9 mouse cellular contexts compared by ENCODE assay signal in the genomic region with DNA sequence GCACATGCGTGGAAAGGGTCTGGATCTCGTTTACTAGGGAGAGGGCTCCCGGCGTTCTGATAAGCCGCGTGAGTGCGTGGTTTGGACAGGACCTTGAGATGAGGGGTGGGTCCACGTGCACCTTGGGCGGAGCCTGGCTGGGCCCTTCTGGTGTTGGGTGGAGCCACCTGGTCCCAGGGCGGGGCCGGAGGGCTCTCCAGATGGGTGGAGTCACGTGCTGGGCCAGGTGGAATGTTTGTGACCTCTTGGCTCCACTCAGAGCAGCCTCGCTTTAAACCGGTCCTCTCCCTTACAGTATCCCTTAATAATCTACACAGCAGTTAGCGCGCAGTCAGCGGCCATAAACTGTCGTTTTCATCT. TPM values are rescaled to one million over a fixed set of nuclear protein-coding genes. Genes with fewer than 3 reads are reported as not detected.
A peak's percentile ranks its signal among the peaks of the same experiment; 100 is the strongest.
DNase-seq lines count a peak whose midpoint lies in the region; ATAC-seq and TF ChIP-seq lines count a peak whose summit lies in the region.
"Had no signal": no experiment of that assay in that cellular context is flagged by ENCODE, and none has a peak within 500 bp of the region (broad histone marks: within the 10 kb centered on the region; RNA-seq: fewer than 3 reads in every experiment).

No protein-coding gene starts in this region.

- H3K27me3 ChIP-seq in forebrain, embryonic 11.5 days (ENCODE audit: control insufficient read depth, insufficient read depth, low read length) = peaks cover 24% of the 10 kb centered on the region
- peaks cover 20% of the 10 kb centered on the region; the same call in 1 of the 2 replicates for H3K27me3 ChIP-seq in forebrain, embryonic 15.5 days
- H3K27me3 ChIP-seq in lung, postnatal 0 days (replicated peaks; ENCODE audit: insufficient read depth, low read length) = no peaks in the 10 kb centered on the region; the same call in 1 of the 2 replicates

- peak overlapping the region; percentile 19; the same call in 1 of the 2 replicates for H3K4me2 ChIP-seq in forebrain, embryonic 11.5 days (ENCODE audit: low read depth, low read length, severe bottlenecking)
- H3K4me2 ChIP-seq in forebrain, embryonic 15.5 days (replicated peaks) = no peak overlapping the region
- 0 out of 2 replicates have a peak overlapping the region, but pooled peaks have one; percentile 30 for H3K4me2 ChIP-seq in lung, postnatal 0 days (replicated peaks; ENCODE audit: low read depth, low read length)

- no peaks in the 10 kb centered on the region for H3K36me3 ChIP-seq in forebrain, embryonic 11.5 days (ENCODE audit: control insufficient read depth, insufficient read depth, low read length)
- H3K36me3 ChIP-seq in forebrain, embryonic 15.5 days = no peaks in the 10 kb centered on the region
- H3K36me3 ChIP-seq in lung, postnatal 0 days (ENCODE audit: insufficient read depth, low read length) = no peaks in the 10 kb centered on the region

- no peak; the same call in 1 of the 2 replicates for TF ChIP-seq EP300 in lung, postnatal 0 days (IDR thresholded peaks at IDR 0.05)

- WGBS in forebrain, embryonic 11.5 days = 9% methylated on average over 18 of the region's 18 CpGs
- WGBS in forebrain, embryonic 15.5 days = 28% methylated on average over 18 of the region's 18 CpGs
- WGBS in lung, postnatal 0 days = 23% methylated on average over 18 of the region's 18 CpGs

- DNase-seq in forebrain, embryonic 11.5 days (ENCODE audit: low spot score) = peak; percentile 64
- peak; percentile 81 for DNase-seq in WW6 (ENCODE audit: low read depth, low spot score)
- DNase-seq in kidney, postnatal 10 days = peak; percentile 71
- peak; percentile 87 for DNase-seq in lung, postnatal 0 days (ENCODE audit: low spot score)
- DNase-seq in ovary, postnatal 10 days (ENCODE audit: low spot score) = no peak
- DNase-seq in left cerebral cortex, postnatal 25 days (ENCODE audit: low spot score in 2 of 2) = no peak

- intact Hi-C loops in left cerebral cortex, postnatal 25 days (cut with DNase I) = no loop called here

- no peaks in the 10 kb centered on the region for H3K9me3 ChIP-seq in forebrain, embryonic 11.5 days (ENCODE audit: control insufficient read depth, low read length)
- H3K9me3 ChIP-seq in forebrain, embryonic 15.5 days = no peaks in the 10 kb centered on the region
- H3K9me3 ChIP-seq in lung, postnatal 0 days (ENCODE audit: low read length) = no peaks in the 10 kb centered on the region

- H3K4me3 ChIP-seq in forebrain, embryonic 11.5 days (ENCODE audit: low read depth, low read length) = no peak overlapping the region
- no peak overlapping the region for H3K4me3 ChIP-seq in forebrain, embryonic 15.5 days
- H3K4me3 ChIP-seq in lung, postnatal 0 days (ENCODE audit: low read depth, low read length) = no peak overlapping the region

- no peak for ATAC-seq in forebrain, embryonic 11.5 days (replicated peaks; ENCODE audit: low FRiP score)
- ATAC-seq in forebrain, embryonic 15.5 days (replicated peaks) = no peak
- peak; percentile 95 for ATAC-seq in lung, postnatal 0 days
- ATAC-seq in inflammation-experienced regulatory T-cells, adult 6 months = no peak

- TF ChIP-seq CTCF in lung, postnatal 0 days (IDR thresholded peaks at IDR 0.05) = no peak

- H3K9ac ChIP-seq in forebrain, embryonic 11.5 days (ENCODE audit: low read length) = no peak overlapping the region
- no peak overlapping the region for H3K9ac ChIP-seq in forebrain, embryonic 15.5 days (replicated peaks)
- H3K9ac ChIP-seq in lung, postnatal 0 days (replicated peaks; ENCODE audit: low read depth) = no peak overlapping the region

- H3K4me1 ChIP-seq in forebrain, embryonic 11.5 days (replicated peaks; ENCODE audit: control insufficient read depth, insufficient read depth, low read length) = peaks cover 18% of the 10 kb centered on the region
- peaks cover 24% of the 10 kb centered on the region for H3K4me1 ChIP-seq in forebrain, embryonic 15.5 days
- no peaks in the 10 kb centered on the region; the same call in 1 of the 2 replicates for H3K4me1 ChIP-seq in lung, postnatal 0 days (ENCODE audit: insufficient read depth, low read depth, low read length)

- H3K27ac ChIP-seq in forebrain, embryonic 11.5 days (ENCODE audit: low read depth, low read length) = no peak overlapping the region
- H3K27ac ChIP-seq in forebrain, embryonic 15.5 days (replicated peaks) = no peak overlapping the region
- no peak overlapping the region for H3K27ac ChIP-seq in lung, postnatal 0 days (ENCODE audit: low read length)
- H3K27ac ChIP-seq: macrophage had no signal

RNA-seq across cellular contexts. Expression of a gene that starts 5.1 kb away (rescaled TPM):
- 0.59 and 0.72 TPM in 2 replicates for polyA plus RNA-seq in forebrain, embryonic 11.5 days (2014; fragmentation: Nextera tagmentation; extraction: Ambion mirVana)
- 1.4 and 1.8 TPM in 2 replicates for polyA plus RNA-seq in forebrain, embryonic 15.5 days (2015; fragmentation: Nextera tagmentation; extraction: Ambion mirVana)
- 2.2 and 2.8 TPM in 2 replicates for polyA plus RNA-seq in lung, postnatal 0 days (2015; fragmentation: Nextera tagmentation; extraction: Ambion mirVana)
- under 1 TPM; 0.30 to 0.57 (median 0.53) TPM for polyA plus RNA-seq in inflammation-experienced regulatory T-cells, adult 6 months (2017; shearing (Covaris generic))
- total RNA-seq in left cerebral cortex, postnatal 25 days (2021) = 1 to 10 TPM; 1.1 to 1.5 TPM

RNA-seq across cellular contexts. Expression of a gene that starts 25.2 kb away (rescaled TPM):
- 332 and 420 TPM in 2 replicates for polyA plus RNA-seq in forebrain, embryonic 11.5 days (2014; fragmentation: Nextera tagmentation; extraction: Ambion mirVana)
- 432 and 464 TPM in 2 replicates for polyA plus RNA-seq in forebrain, embryonic 15.5 days (2015; fragmentation: Nextera tagmentation; extraction: Ambion mirVana)
- polyA plus RNA-seq in lung, postnatal 0 days (2015; fragmentation: Nextera tagmentation; extraction: Ambion mirVana) = 342 and 350 TPM in 2 replicates
- polyA plus RNA-seq in inflammation-experienced regulatory T-cells, adult 6 months (2017; shearing (Covaris generic)) = 10 to 100 TPM; 13.4 to 15.9 (median 13.4) TPM
- 100 to 1,000 TPM; 553 to 573 TPM for total RNA-seq in left cerebral cortex, postnatal 25 days (2021)

RNA-seq across cellular contexts. Expression of a gene that starts 38.1 kb away (rescaled TPM):
- 2.4 TPM in 2 replicates for polyA plus RNA-seq in forebrain, embryonic 11.5 days (2014; fragmentation: Nextera tagmentation; extraction: Ambion mirVana)
- polyA plus RNA-seq in forebrain, embryonic 15.5 days (2015; fragmentation: Nextera tagmentation; extraction: Ambion mirVana) = 5.5 and 6.0 TPM in 2 replicates
- 11.9 and 14.2 TPM in 2 replicates for polyA plus RNA-seq in lung, postnatal 0 days (2015; fragmentation: Nextera tagmentation; extraction: Ambion mirVana)
- polyA plus RNA-seq in inflammation-experienced regulatory T-cells, adult 6 months (2017; shearing (Covaris generic)) = 1 to 10 TPM in 2 of 3 experiments, not detected in 1; 1.5 to 3.3 TPM
- 1 to 10 TPM; 5.2 to 6.8 TPM for total RNA-seq in left cerebral cortex, postnatal 25 days (2021)

RNA-seq across cellular contexts. Expression of a gene that starts 54.0 kb away (rescaled TPM):
- polyA plus RNA-seq in forebrain, embryonic 11.5 days (2014; fragmentation: Nextera tagmentation; extraction: Ambion mirVana) = 58.2 and 61.5 TPM in 2 replicates
- 96.2 and 96.4 TPM in 2 replicates for polyA plus RNA-seq in forebrain, embryonic 15.5 days (2015; fragmentation: Nextera tagmentation; extraction: Ambion mirVana)
- 105 and 109 TPM in 2 replicates for polyA plus RNA-seq in lung, postnatal 0 days (2015; fragmentation: Nextera tagmentation; extraction: Ambion mirVana)
- polyA plus RNA-seq in inflammation-experienced regulatory T-cells, adult 6 months (2017; shearing (Covaris generic)) = 100 to 1,000 TPM; 120 to 122 (median 120) TPM
- total RNA-seq in left cerebral cortex, postnatal 25 days (2021) = 10 to 100 TPM; 86.2 to 93.7 TPM

RNA-seq across cellular contexts. Expression of a gene that starts 58.6 kb away (rescaled TPM):
- polyA plus RNA-seq in forebrain, embryonic 11.5 days (2014; fragmentation: Nextera tagmentation; extraction: Ambion mirVana) = 180 and 188 TPM in 2 replicates
- polyA plus RNA-seq in forebrain, embryonic 15.5 days (2015; fragmentation: Nextera tagmentation; extraction: Ambion mirVana) = 126 and 128 TPM in 2 replicates
- 39.7 and 44.5 TPM in 2 replicates for polyA plus RNA-seq in lung, postnatal 0 days (2015; fragmentation: Nextera tagmentation; extraction: Ambion mirVana)
- 100 to 1,000 TPM in 1 of 3 experiments, 10 to 100 TPM in 2; 59.0 to 107 (median 62.4) TPM for polyA plus RNA-seq in inflammation-experienced regulatory T-cells, adult 6 months (2017; shearing (Covaris generic))
- total RNA-seq in left cerebral cortex, postnatal 25 days (2021) = 10 to 100 TPM; 19.7 to 20.8 TPM

Comparison
In these comparisons a context has a peak if more than half of its experiments do, and no peak if none do; other contexts are left out.
1. DNase-seq: peak in forebrain, embryonic 11.5 days (single experiment), WW6 (single experiment), kidney, postnatal 10 days (single experiment) and lung, postnatal 0 days (single experiment); none in ovary, postnatal 10 days (single experiment) and left cerebral cortex, postnatal 25 days (0 of 2).
2. RNA of a gene that starts 25.2 kb away (polyA plus RNA-seq): 432 to 464 TPM in forebrain, embryonic 15.5 days, 342 to 350 TPM in lung, postnatal 0 days and 332 to 420 TPM in forebrain, embryonic 11.5 days; 13.4 to 15.9 TPM in inflammation-experienced regulatory T-cells, adult 6 months; every median in the first group is over 10 times any median in the second.